Mouse (Mus musculus) kidney, embryonic 16.5 days (tissue): ENCODE results near the gene Vac14. TPM values are rescaled to one million over a fixed set of nuclear protein-coding genes. Genes with fewer than 3 reads are reported as not detected.

Experiments
- ATAC-seq: fragments of 200-750 bp; cut with Nextera tagmentation; 2 replicates; pipeline ENCODE4 v1.8.0; 2017; ENCODE audit warnings: moderate TSS enrichment; ENCODE audit not compliant: low FRiP score, low TSS enrichment
- H3K27ac ChIP-seq: fragments of 300-500 bp; sonication (generic); 2 replicates; pipeline ENCODE4 v1.5.1; 2014; ENCODE audit warnings: low read length
- H3K27me3 ChIP-seq: fragments of 300-500 bp; sonication (generic); 2 replicates; pipeline ENCODE4 v1.6.1; 2014; ENCODE audit warnings: low read length, control low read depth, mixed read lengths; ENCODE audit not compliant: insufficient read depth
- H3K36me3 ChIP-seq: fragments of 300-500 bp; sonication (generic); 2 replicates; pipeline ENCODE4 v1.6.1; 2014; ENCODE audit warnings: low read length, control low read depth, mixed read lengths; ENCODE audit not compliant: insufficient read depth
- H3K4me1 ChIP-seq: fragments of 300-500 bp; sonication (generic); 2 replicates; pipeline ENCODE4 v1.6.1; 2014; ENCODE audit warnings: low read length, control low read depth, mixed read lengths; ENCODE audit not compliant: insufficient read depth
- H3K4me2 ChIP-seq: fragments of 300-500 bp; sonication (generic); replicated peaks from 2 replicates; pipeline ENCODE4 v1.6.1; 2014; ENCODE audit warnings: low read depth, low read length
- H3K4me3 ChIP-seq: fragments of 300-500 bp; sonication (generic); 2 replicates; pipeline ENCODE4 v1.5.1; 2014; ENCODE audit warnings: mild to moderate bottlenecking, low read length
- H3K9ac ChIP-seq: fragments of 300-500 bp; sonication (generic); replicated peaks from 2 replicates; pipeline ENCODE4 v1.6.1; 2014; ENCODE audit warnings: low read length
- H3K9me3 ChIP-seq: fragments of 300-500 bp; sonication (generic); 2 replicates; pipeline ENCODE4 v1.6.1; 2016; ENCODE audit warnings: low read length, control low read depth
- WGBS: fragments of 180-500 bp; shearing (Covaris S2); extraction: QIAGEN DNeasy Blood & Tissue Kit; methylation state at CpG from one replicate; pipeline ENCODE4 v1.1.7; 2014; 5-methylcytosine and 5-hydroxymethylcytosine counted together
- polyA plus RNA-seq: library from polyadenylated mRNA; unstranded; fragments of >200 nt; fragmentation: Nextera tagmentation; extraction: Ambion mirVana; gene quantifications from 2 replicates; pipeline ENCODE4 v1.2.1, GENCODE M21; 2015

Gene Vac14
- polyA plus RNA-seq, 1 experiment from 2014 or later, result 21.7 TPM

DNA sequence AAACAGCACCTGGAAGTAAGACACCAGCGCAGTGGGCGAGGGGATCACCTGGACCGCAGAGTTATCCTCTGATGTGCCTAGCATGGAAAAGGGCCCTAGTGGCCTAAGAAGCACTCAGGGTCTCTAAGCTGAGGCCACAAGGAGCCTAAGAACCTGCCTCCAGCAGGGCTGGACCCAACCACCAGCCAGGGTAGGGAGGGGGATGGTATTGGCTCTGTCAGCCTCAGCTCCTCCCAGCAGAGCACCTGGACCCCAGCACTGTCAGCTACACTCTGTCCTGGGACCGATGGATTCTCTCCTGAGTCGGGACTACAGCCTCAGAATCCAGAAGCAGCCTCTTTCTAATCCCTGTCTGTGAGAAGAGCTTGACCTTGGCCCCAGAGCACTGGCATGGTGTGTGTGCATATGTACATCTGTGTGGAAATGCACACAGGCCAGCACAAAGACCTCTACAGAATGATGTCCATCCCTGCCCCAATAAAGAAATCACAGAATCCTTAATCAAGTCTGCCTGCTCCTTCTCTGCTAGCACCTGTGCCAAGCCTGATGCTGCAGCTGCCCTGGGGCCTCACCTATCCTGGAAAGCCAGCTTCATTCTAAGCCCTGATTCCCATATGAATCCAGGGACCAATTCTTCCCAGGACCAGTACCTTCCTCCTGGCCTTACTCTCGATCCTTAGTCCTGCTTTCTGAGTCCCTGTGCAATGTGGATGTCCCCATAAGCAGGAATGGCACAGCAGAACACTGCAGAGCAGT, 101.7 kb downstream of the Vac14 start:
- WGBS, result 60% methylated on average over 6 of the region's 6 CpGs
- ATAC-seq, result no peak
- Histone ChIP-seq H3K4me1 (peaks cover 84% of the 10 kb centered on the region), H3K36me3 (0 out of 2 replicates have a peak, but pooled peaks cover 3% of the 10 kb centered on the region), H3K9me3 (no peaks in the 10 kb centered on the region), H3K9ac (peak overlapping the region; percentile 95), H3K27ac (peak overlapping the region; percentile 94), H3K4me3 (no peak overlapping the region), H3K27me3 (no peaks in the 10 kb centered on the region), H3K4me2 (peak overlapping the region; percentile 64; the same call in 1 of the 2 replicates)

DNA sequence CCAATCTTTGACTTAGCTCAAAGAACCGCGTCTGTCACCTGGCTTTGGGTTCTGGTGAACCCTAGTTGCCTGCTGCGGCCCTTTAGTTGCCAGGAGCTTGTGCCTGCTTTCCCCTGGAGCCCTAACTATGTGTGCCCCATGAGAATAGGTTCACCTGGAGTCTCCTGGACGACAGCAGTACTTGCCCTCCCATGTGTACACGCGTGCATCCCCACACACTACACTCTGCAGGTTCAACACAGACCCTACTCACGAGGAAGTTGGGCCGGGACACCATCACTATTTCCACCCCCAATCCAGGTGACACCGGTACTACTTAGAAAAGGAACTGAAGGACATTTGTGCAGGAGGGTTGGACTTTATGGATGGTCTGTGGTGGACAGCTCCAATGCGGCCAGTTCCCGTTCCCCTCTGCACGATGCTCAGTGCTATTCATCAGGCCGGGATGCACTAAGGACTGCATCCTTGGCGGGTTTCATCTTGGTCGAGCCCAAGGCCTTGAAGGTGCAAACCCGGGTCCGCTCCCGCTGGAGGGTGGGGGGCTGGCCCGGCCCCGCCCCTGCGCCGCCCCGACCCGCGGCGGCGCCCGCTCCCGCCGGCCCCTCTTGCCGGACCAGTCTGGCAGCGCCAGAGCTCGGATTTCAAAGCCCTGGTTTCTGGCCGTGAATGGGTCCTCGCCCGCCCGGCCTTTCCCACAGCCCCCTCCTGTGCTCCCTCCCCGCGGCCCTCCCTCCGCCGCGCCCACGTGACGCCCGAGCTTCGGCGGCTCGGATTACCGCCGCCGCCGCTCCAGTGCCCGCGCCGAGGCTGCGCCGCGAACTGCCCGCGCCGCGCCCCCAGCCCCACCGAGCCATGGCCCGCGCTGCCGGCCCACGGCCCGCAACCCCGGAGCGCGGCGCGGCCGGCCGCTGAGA, 102.6 kb downstream of the Vac14 start, which contains the start of gene Mtss1l:
TSS of gene Mtss1l (plus strand) at position 792 of the 914 bp plus-strand sequence.
- H3K9ac ChIP-seq, result peak within 1 kb of the TSS; percentile 95
- peak within 1 kb of the TSS; percentile 94 for H3K27ac ChIP-seq
- no peaks in the 10 kb centered on the region for H3K9me3 ChIP-seq
- peak within 1 kb of the TSS; percentile 64 for H3K4me2 ChIP-seq
- 5% methylated on average over 58 of the region's 75 CpGs for WGBS
- peak; percentile 85 for ATAC-seq
- peaks cover 88% of the 10 kb centered on the region for H3K4me1 ChIP-seq
- peak within 1 kb of the TSS; percentile 85 for H3K4me3 ChIP-seq
- 0 out of 2 replicates have a peak, but pooled peaks cover 7% of the 10 kb centered on the region for H3K36me3 ChIP-seq
- no peaks in the 10 kb centered on the region for H3K27me3 ChIP-seq

- H3K9ac ChIP-seq, result peak overlapping the region; percentile 95
- H3K4me1 ChIP-seq, result peaks cover 86% of the 10 kb centered on the region
- H3K4me3 ChIP-seq, result peak overlapping the region; percentile 85
- H3K36me3 ChIP-seq, result 0 out of 2 replicates have a peak, but pooled peaks cover 11% of the 10 kb centered on the region
- no peaks in the 10 kb centered on the region for H3K27me3 ChIP-seq
- H3K27ac ChIP-seq, result peak overlapping the region; percentile 94
- peak; percentile 62 for ATAC-seq
- H3K4me2 ChIP-seq, result peak overlapping the region; percentile 64
- WGBS, result under 1% methylated on average over 54 of the region's 59 CpGs
- H3K9me3 ChIP-seq, result no peaks in the 10 kb centered on the region
Measured at GRCm38 (mm10) chr8:110721606-110722413, 103.4 kb downstream of the Vac14 start.

GRCm38 (mm10) chr8:110722414-110723011, 104.1 kb downstream of the Vac14 start:
- WGBS, result 34% methylated on average over 11 of the region's 11 CpGs
- peak overlapping the region; percentile 85 for H3K4me3 ChIP-seq
- peak overlapping the region; percentile 95 for H3K9ac ChIP-seq
- peaks cover 17% of the 10 kb centered on the region for H3K36me3 ChIP-seq
- H3K4me2 ChIP-seq, result peak overlapping the region; percentile 64
- no peaks in the 10 kb centered on the region for H3K27me3 ChIP-seq
- peaks cover 83% of the 10 kb centered on the region for H3K4me1 ChIP-seq
- 0 out of 2 replicates have a peak overlapping the region, but pooled peaks have one; percentile 1 for H3K27ac ChIP-seq
- no peak for ATAC-seq
- H3K9me3 ChIP-seq, result no peaks in the 10 kb centered on the region

- H3K9me3 ChIP-seq, result no peaks in the 10 kb centered on the region
- H3K4me3 ChIP-seq, result no peak overlapping the region
- H3K4me2 ChIP-seq, result no peak overlapping the region
- H3K36me3 ChIP-seq, result peaks cover 36% of the 10 kb centered on the region
- WGBS, result 64% methylated on average over 3 of the region's 3 CpGs
- H3K27me3 ChIP-seq, result no peaks in the 10 kb centered on the region
- peaks cover 64% of the 10 kb centered on the region for H3K4me1 ChIP-seq
- peak overlapping the region; percentile 71; the same call in 1 of the 2 replicates for H3K27ac ChIP-seq
- no peak for ATAC-seq
- H3K9ac ChIP-seq, result peak overlapping the region; percentile 95; the same call in 1 of the 2 replicates
Measured at GRCm38 (mm10) chr8:110724493-110724892, 106.1 kb downstream of the Vac14 start.

- no peaks in the 10 kb centered on the region for H3K27me3 ChIP-seq
- 43% methylated on average over 7 of the region's 7 CpGs for WGBS
- no peak for ATAC-seq
- H3K27ac ChIP-seq, result peak overlapping the region; percentile 71
- no peak overlapping the region; the same call in 1 of the 2 replicates for H3K4me2 ChIP-seq
- H3K4me1 ChIP-seq, result peaks cover 56% of the 10 kb centered on the region
- peaks cover 43% of the 10 kb centered on the region for H3K36me3 ChIP-seq
- H3K9ac ChIP-seq, result peak overlapping the region; percentile 37
- H3K9me3 ChIP-seq, result no peaks in the 10 kb centered on the region
- no peak overlapping the region for H3K4me3 ChIP-seq
Measured at GRCm38 (mm10) chr8:110725084-110725838, 106.9 kb downstream of the Vac14 start.

- peaks cover 59% of the 10 kb centered on the region for H3K36me3 ChIP-seq
- ATAC-seq, result no peak
- H3K9me3 ChIP-seq, result no peaks in the 10 kb centered on the region
- 10% methylated on average over 18 of the region's 18 CpGs for WGBS
- H3K4me2 ChIP-seq, result no peak overlapping the region
- H3K27ac ChIP-seq, result no peak overlapping the region
- no peak overlapping the region; the same call in 1 of the 2 replicates for H3K9ac ChIP-seq
- H3K4me1 ChIP-seq, result peaks cover 49% of the 10 kb centered on the region
- no peak overlapping the region for H3K4me3 ChIP-seq
- no peaks in the 10 kb centered on the region for H3K27me3 ChIP-seq
Measured at GRCm38 (mm10) chr8:110726893-110727292, 108.5 kb downstream of the Vac14 start.

DNA sequence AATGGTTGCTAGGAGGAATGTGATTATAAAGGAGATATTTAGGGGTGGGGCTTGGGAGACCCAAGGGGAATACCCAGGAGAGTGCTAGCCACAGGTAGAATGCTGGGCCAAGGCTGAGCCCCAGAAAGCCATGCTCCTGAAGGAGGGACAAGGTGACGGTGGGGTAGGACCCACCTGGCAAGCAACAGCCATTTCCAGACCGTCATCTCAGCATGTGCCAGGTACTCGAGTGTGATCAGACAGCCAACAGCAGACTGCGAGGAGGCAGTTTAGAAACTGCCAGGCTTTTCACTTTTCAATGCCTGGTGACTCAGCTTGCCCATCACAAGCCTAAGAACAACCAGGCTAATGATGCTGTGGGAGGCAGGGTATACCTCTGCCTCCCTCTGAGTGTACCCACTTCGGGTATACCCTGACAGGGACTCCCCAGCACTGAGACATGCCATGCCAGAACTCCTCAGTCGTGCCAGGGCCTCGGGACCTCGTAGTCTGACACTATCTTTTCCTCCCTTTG, 113.0 kb downstream of the Vac14 start:
- Histone ChIP-seq H3K27ac (no peak overlapping the region), H3K9ac (no peak overlapping the region)
- WGBS, result 93% methylated on average over 8 of the region's 8 CpGs

More for the DNA sequence above, 113.0 kb downstream of the Vac14 start:
- no peaks in the 10 kb centered on the region for H3K9me3 ChIP-seq
- H3K4me3 ChIP-seq, result no peak overlapping the region
- no peak for ATAC-seq
- peaks cover 7% of the 10 kb centered on the region; the same call in 1 of the 2 replicates for H3K4me1 ChIP-seq
- H3K4me2 ChIP-seq, result no peak overlapping the region
- H3K27me3 ChIP-seq, result no peaks in the 10 kb centered on the region
- H3K36me3 ChIP-seq, result peaks cover 85% of the 10 kb centered on the region
